Mouse (Mus musculus): ENCODE results near the gene Gbp3. TPM values are rescaled to one million over a fixed set of nuclear protein-coding genes. Genes with fewer than 3 reads are reported as not detected.
A peak's percentile ranks its signal among the peaks of the same experiment; 100 is the strongest.

Gbp3 gene
- polyA plus RNA-seq, 1 experiment from 2014 or later, result 1.0 TPM

- H3K9ac ChIP-seq (ENCODE audit: low read length), result no peak overlapping the region
- H3K27ac ChIP-seq (ENCODE audit: low read depth, low read length), result no peak overlapping the region
- H3K27me3 ChIP-seq (replicated peaks; ENCODE audit: control insufficient read depth, insufficient read depth, low read length), result no peaks in the 10 kb centered on the region
- no peaks in the 10 kb centered on the region for H3K4me1 ChIP-seq (ENCODE audit: control insufficient read depth, insufficient read depth, low read length)
- H3K4me3 ChIP-seq (ENCODE audit: low read depth, low read length), result no peak overlapping the region
- H3K4me2 ChIP-seq (ENCODE audit: low read length), result no peak overlapping the region
- no peak for ATAC-seq
- H3K9me3 ChIP-seq (replicated peaks; ENCODE audit: control insufficient read depth, low read length), result no peaks in the 10 kb centered on the region
- no peak for DNase-seq (ENCODE audit: low spot score)
- no peaks in the 10 kb centered on the region for H3K36me3 ChIP-seq (ENCODE audit: control insufficient read depth, insufficient read depth, low read length)
- WGBS, result 94% methylated on average over 4 of the region's 4 CpGs
Observed at GRCm38 (mm10) chr3:142570738-142571137, 10.9 kb downstream of the Gbp3 start.

- H3K36me3 ChIP-seq (ENCODE audit: control insufficient read depth, insufficient read depth, low read length), result no peaks in the 10 kb centered on the region
- DNase-seq (ENCODE audit: low spot score) (no peak), ATAC-seq (no peak)
- H3K4me1 ChIP-seq (ENCODE audit: control insufficient read depth, insufficient read depth, low read length), result no peaks in the 10 kb centered on the region
- H3K27me3 ChIP-seq (replicated peaks; ENCODE audit: control insufficient read depth, insufficient read depth, low read length), result no peaks in the 10 kb centered on the region
- no peaks in the 10 kb centered on the region for H3K9me3 ChIP-seq (replicated peaks; ENCODE audit: control insufficient read depth, low read length)
- WGBS, result 76% methylated on average over 3 of the region's 3 CpGs
- no peak overlapping the region for H3K4me2 ChIP-seq (ENCODE audit: low read length)
- no peak overlapping the region for H3K27ac ChIP-seq (ENCODE audit: low read depth, low read length)
- no peak overlapping the region for H3K4me3 ChIP-seq (ENCODE audit: low read depth, low read length)
- no peak overlapping the region for H3K9ac ChIP-seq (ENCODE audit: low read length)
Observed at GRCm38 (mm10) chr3:142577108-142577507, 17.3 kb downstream of the Gbp3 start.

DNA sequence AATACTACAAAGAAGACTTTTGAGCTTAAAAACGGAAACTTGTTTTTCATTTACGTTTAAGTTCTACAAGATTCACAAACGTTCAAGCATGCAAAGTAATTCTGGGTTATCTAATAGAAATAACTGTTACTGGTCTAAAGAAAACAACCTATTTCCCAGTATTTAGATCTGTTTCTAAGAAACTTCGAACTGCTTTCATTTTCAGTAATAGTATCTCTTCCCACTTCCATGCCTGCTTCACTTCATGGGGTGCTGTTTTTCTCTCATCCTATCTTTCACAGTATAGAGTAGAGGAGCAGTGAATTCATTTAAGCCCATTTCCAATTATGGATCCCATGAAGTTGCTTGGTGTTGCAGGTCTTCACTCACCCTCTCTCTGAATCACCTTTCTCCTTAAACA, 18.5 kb downstream of the Gbp3 start:
- Histone ChIP-seq H3K4me2 (ENCODE audit: low read length) (no peak overlapping the region), H3K4me3 (ENCODE audit: low read depth, low read length) (no peak overlapping the region), H3K9me3 (replicated peaks; ENCODE audit: control insufficient read depth, low read length) (no peaks in the 10 kb centered on the region), H3K36me3 (ENCODE audit: control insufficient read depth, insufficient read depth, low read length) (no peaks in the 10 kb centered on the region), H3K27me3 (replicated peaks; ENCODE audit: control insufficient read depth, insufficient read depth, low read length) (no peaks in the 10 kb centered on the region), H3K4me1 (ENCODE audit: control insufficient read depth, insufficient read depth, low read length) (no peaks in the 10 kb centered on the region), H3K9ac (ENCODE audit: low read length) (no peak overlapping the region), H3K27ac (ENCODE audit: low read depth, low read length) (no peak overlapping the region)
- 89% methylated on average over 4 of the region's 4 CpGs for WGBS
- DNase-seq (ENCODE audit: low spot score) (no peak), ATAC-seq (no peak)

DNA sequence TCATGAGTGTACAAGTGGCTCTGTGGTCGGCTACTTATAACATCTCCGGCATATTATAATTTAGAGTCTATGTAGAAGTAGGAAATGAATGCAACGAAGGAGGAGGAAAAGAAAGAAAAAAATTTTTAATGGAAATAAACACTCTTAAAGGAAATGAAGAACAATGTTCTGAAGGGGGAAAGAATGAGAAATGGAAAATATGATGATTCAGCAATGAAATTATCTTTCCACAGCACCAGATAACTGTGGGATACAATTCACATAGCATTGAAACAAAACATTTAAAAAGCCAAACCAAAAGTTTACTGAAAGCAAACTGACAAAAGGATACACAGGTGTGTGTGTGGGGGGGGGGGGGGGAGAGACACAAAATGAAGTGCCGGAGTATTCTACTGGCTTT, 23.2 kb downstream of the Gbp3 start:
- H3K4me1 ChIP-seq (ENCODE audit: control insufficient read depth, insufficient read depth, low read length), result no peaks in the 10 kb centered on the region
- H3K4me3 ChIP-seq (ENCODE audit: low read depth, low read length), result no peak overlapping the region
- 90% methylated on average over 4 of the region's 4 CpGs for WGBS
- H3K9me3 ChIP-seq (replicated peaks; ENCODE audit: control insufficient read depth, low read length), result no peaks in the 10 kb centered on the region
- H3K27me3 ChIP-seq (replicated peaks; ENCODE audit: control insufficient read depth, insufficient read depth, low read length), result no peaks in the 10 kb centered on the region
- DNase-seq (ENCODE audit: low spot score), result no peak
- H3K9ac ChIP-seq (ENCODE audit: low read length), result no peak overlapping the region
- H3K4me2 ChIP-seq (ENCODE audit: low read length), result no peak overlapping the region
- no peak overlapping the region for H3K27ac ChIP-seq (ENCODE audit: low read depth, low read length)
- no peaks in the 10 kb centered on the region for H3K36me3 ChIP-seq (ENCODE audit: control insufficient read depth, insufficient read depth, low read length)
- ATAC-seq, result no peak

- Histone ChIP-seq H3K4me3 (ENCODE audit: low read depth, low read length) (no peak overlapping the region), H3K9ac (ENCODE audit: low read length) (no peak overlapping the region), H3K36me3 (ENCODE audit: control insufficient read depth, insufficient read depth, low read length) (no peaks in the 10 kb centered on the region), H3K9me3 (replicated peaks; ENCODE audit: control insufficient read depth, low read length) (no peaks in the 10 kb centered on the region), H3K27ac (ENCODE audit: low read depth, low read length) (no peak overlapping the region), H3K27me3 (replicated peaks; ENCODE audit: control insufficient read depth, insufficient read depth, low read length) (no peaks in the 10 kb centered on the region), H3K4me2 (ENCODE audit: low read length) (no peak overlapping the region), H3K4me1 (ENCODE audit: control insufficient read depth, insufficient read depth, low read length) (no peaks in the 10 kb centered on the region)
- DNase-seq (ENCODE audit: low spot score) (no peak), ATAC-seq (no peak)
Observed at GRCm38 (mm10) chr3:142587386-142587785, 27.6 kb downstream of the Gbp3 start.

GRCm38 (mm10) chr3:142588888-142589287, 29.1 kb downstream of the Gbp3 start:
- Histone ChIP-seq H3K9me3 (replicated peaks; ENCODE audit: control insufficient read depth, low read length) (no peaks in the 10 kb centered on the region), H3K36me3 (ENCODE audit: control insufficient read depth, insufficient read depth, low read length) (no peaks in the 10 kb centered on the region), H3K27me3 (replicated peaks; ENCODE audit: control insufficient read depth, insufficient read depth, low read length) (no peaks in the 10 kb centered on the region), H3K4me2 (ENCODE audit: low read length) (no peak overlapping the region), H3K27ac (ENCODE audit: low read depth, low read length) (no peak overlapping the region), H3K9ac (ENCODE audit: low read length) (no peak overlapping the region), H3K4me1 (ENCODE audit: control insufficient read depth, insufficient read depth, low read length) (no peaks in the 10 kb centered on the region), H3K4me3 (ENCODE audit: low read depth, low read length) (no peak overlapping the region)
- no peak for ATAC-seq
- 76% methylated on average over 2 of the region's 2 CpGs for WGBS
- peak; percentile 0 for DNase-seq (ENCODE audit: low spot score)

GRCm38 (mm10) chr3:142590431-142591067, 30.7 kb downstream of the Gbp3 start:
- WGBS, result 91% methylated on average over 4 of the region's 4 CpGs
- Histone ChIP-seq H3K9ac (ENCODE audit: low read length) (no peak overlapping the region), H3K9me3 (replicated peaks; ENCODE audit: control insufficient read depth, low read length) (no peaks in the 10 kb centered on the region), H3K27ac (ENCODE audit: low read depth, low read length) (no peak overlapping the region), H3K4me2 (ENCODE audit: low read length) (no peak overlapping the region), H3K4me3 (ENCODE audit: low read depth, low read length) (no peak overlapping the region), H3K4me1 (ENCODE audit: control insufficient read depth, insufficient read depth, low read length) (no peaks in the 10 kb centered on the region), H3K27me3 (replicated peaks; ENCODE audit: control insufficient read depth, insufficient read depth, low read length) (no peaks in the 10 kb centered on the region), H3K36me3 (ENCODE audit: control insufficient read depth, insufficient read depth, low read length) (no peaks in the 10 kb centered on the region)
- DNase-seq (ENCODE audit: low spot score) (no peak), ATAC-seq (no peak)

GRCm38 (mm10) chr3:142594547-142594946, 34.7 kb downstream of the Gbp3 start, which contains the start of gene Gbp2b:
Gene Gbp2b (plus strand): TSS chr3:142594847.
- H3K9me3 ChIP-seq (replicated peaks; ENCODE audit: control insufficient read depth, low read length), result no peaks in the 10 kb centered on the region
- H3K4me1 ChIP-seq (ENCODE audit: control insufficient read depth, insufficient read depth, low read length), result no peaks in the 10 kb centered on the region
- H3K27ac ChIP-seq (ENCODE audit: low read depth, low read length), result no peak within 1 kb of the TSS
- no peak within 1 kb of the TSS for H3K9ac ChIP-seq (ENCODE audit: low read length)
- no peak for DNase-seq (ENCODE audit: low spot score)
- no peak within 1 kb of the TSS for H3K4me2 ChIP-seq (ENCODE audit: low read length)
- no peaks in the 10 kb centered on the region for H3K27me3 ChIP-seq (replicated peaks; ENCODE audit: control insufficient read depth, insufficient read depth, low read length)
- no peaks in the 10 kb centered on the region for H3K36me3 ChIP-seq (ENCODE audit: control insufficient read depth, insufficient read depth, low read length)
- no peak within 1 kb of the TSS for H3K4me3 ChIP-seq (ENCODE audit: low read depth, low read length)
- WGBS, result 81% methylated on average over 1 of the region's 1 CpGs
- no peak for ATAC-seq

GRCm38 (mm10) chr3:142597923-142598322, 38.1 kb downstream of the Gbp3 start:
- Histone ChIP-seq H3K4me1 (ENCODE audit: control insufficient read depth, insufficient read depth, low read length) (no peaks in the 10 kb centered on the region), H3K4me2 (ENCODE audit: low read length) (no peak overlapping the region), H3K9ac (ENCODE audit: low read length) (no peak overlapping the region), H3K36me3 (ENCODE audit: control insufficient read depth, insufficient read depth, low read length) (no peaks in the 10 kb centered on the region), H3K9me3 (replicated peaks; ENCODE audit: control insufficient read depth, low read length) (no peaks in the 10 kb centered on the region), H3K4me3 (ENCODE audit: low read depth, low read length) (no peak overlapping the region), H3K27ac (ENCODE audit: low read depth, low read length) (no peak overlapping the region), H3K27me3 (replicated peaks; ENCODE audit: control insufficient read depth, insufficient read depth, low read length) (no peaks in the 10 kb centered on the region)
- 85% methylated on average over 3 of the region's 3 CpGs for whole genome bisulfite sequencing
- ATAC-seq (no peak), DNase-seq (ENCODE audit: low spot score) (no peak)
